Mouse (Mus musculus): ENCODE data around the gene Tmem190.

Tmem190 gene

GRCm38 (mm10) chr7:4811842-4812302, 29.1 kb downstream of the Tmem190 start:
- in situ Hi-C loops (cut with MboI, MseI), result loop anchor here (10.0 kb wide), 1 partner anchor 243 kb away; the partner anchor contains the start of gene Zfp580

DNA sequence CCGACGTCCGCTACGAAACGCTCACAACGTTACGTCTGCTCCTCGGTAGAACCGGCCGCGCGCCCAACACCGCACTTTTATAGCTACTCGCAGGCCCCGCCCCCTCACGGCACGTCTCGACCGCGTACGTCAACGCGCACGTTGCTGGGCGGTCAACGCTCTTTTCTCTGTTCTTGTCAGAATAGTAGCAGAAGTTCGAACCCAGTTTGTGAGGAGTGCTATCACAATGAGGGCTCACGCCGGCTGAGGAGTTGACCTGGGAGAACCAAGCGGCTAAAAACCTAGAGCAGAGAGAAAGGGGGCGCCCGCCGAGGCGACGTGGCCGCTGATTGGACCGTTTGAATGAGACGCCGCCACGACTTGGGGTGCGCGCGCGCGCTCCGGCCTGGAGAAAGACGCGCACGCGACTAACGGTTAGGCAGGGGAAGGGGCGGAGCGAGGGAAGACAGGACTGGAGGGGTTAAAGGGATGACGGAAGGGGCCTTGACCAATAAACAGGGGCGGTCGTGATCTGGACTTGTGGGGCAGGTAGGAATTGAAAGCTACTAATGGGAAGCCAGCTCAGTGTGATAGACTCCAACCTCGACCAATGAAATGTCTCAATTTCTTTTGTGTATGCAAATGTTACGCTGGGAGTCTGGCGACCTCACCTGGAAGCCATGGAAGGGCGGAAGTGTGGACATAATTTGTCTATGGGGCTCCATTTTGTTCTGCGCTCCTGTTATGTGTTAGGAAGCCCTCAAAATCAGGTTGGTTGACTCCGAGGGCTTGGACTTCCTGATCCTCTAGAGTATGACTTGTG, 29.8 kb downstream of the Tmem190 start, which contains the start of gene Ube2s:
TSS of gene Ube2s (minus strand) at position 288 of the 802 bp plus-strand sequence.
- in situ Hi-C loops (cut with MboI, MseI), result loop anchor here (10.0 kb wide), 1 partner anchor 242 kb away; the partner anchor contains the start of gene Zfp580

- in situ Hi-C loops (cut with MboI, MseI), result loop anchor here (10.0 kb wide), 1 partner anchor 242 kb away; the partner anchor contains the start of gene Zfp580
Observed at GRCm38 (mm10) chr7:4813105-4813791, 30.5 kb downstream of the Tmem190 start.

GRCm38 (mm10) chr7:4816559-4816958, 33.8 kb downstream of the Tmem190 start:
- in situ Hi-C loops (cut with MboI, MseI), result loop anchor here (10.0 kb wide), 1 partner anchor 238 kb away; the partner anchor contains the start of gene Zfp580

DNA sequence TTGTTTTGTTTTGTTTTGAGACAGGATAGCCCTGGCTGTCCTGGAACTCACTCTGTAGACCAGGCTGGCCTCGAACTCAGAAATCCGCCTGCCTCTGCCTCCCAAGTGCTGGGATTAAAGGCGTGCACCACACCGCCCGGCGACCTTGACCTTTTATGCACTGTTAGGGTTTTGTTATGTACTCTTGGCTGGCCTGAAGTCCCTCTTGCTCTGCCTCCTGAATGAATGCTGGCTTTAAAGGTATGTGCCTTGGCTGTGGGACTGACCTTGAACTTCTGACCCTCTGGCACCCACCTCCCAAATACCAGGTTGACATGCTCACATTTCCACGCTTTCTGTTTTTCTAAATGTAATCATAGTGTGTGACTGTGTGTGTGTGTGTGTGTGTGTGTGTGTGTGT, 38.2 kb downstream of the Tmem190 start:
- in situ Hi-C loops (cut with MboI, MseI), result loop anchor here (5.0 kb wide), 1 partner anchor 76 kb away; no protein-coding TSS in a partner anchor

- in situ Hi-C loops (cut with MboI, MseI), result loop anchor here (5.0 kb wide), 1 partner anchor 76 kb away; no protein-coding TSS in a partner anchor
Observed at GRCm38 (mm10) chr7:4821690-4822089, 39.0 kb downstream of the Tmem190 start.

DNA sequence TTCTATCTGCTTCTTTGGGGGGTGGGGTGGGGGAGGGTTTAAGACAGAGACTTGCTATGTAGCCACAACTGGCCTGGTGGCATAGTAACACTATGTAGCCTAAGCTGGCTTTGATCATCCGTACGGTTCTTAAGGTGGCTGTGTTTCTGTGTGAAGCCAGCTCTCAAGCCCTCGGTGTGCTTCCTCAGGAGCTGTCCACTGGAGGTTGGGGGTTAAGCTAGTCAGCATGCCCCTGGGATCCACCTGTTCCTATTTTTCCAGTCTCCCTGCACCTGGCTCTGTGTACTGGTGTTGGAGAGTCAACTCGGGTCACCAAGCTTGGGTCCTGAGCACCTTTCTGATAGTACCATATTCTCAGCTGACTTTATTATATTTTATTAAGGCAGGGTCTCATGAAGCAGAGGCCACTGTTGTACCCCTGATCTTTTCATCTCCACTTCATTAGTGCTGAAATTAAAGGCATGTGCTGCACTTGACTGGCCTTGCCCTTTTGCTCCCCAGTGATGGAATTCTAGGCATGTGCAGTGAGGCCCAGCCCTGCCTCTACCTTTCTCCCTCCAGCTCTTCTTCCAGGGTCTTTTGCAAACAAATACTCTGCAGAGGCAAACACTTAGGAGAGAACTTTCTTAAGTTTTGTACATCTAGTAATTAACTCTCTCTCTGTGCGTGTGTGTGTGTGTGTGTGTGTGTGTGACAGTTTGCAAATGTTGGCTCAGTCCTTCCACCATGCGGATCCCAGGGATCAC, 39.6 kb downstream of the Tmem190 start:
- in situ Hi-C loops (cut with MboI, MseI), result loop anchor here (5.0 kb wide), 1 partner anchor 75 kb away; no protein-coding TSS in a partner anchor

DNA sequence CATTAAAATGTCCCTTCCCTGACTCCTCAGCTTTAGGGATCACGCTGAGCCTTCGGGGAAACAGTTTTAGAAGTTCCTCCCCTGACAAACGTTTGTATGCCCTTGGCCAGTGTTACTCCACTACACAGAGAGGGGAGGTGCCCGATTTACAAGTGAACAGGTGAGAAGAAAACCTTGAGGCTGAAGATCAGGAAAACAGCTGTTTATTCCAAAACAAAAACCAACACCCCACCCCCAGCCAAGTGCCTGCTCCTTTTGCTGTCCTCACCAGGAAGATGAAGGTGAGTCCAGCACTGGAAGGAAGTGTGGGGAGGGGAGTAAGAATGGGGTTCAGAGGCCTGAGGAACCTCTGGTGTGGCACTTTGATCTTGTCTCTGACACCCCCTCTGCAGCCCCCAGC, 42.6 kb downstream of the Tmem190 start:
- in situ Hi-C loops (cut with MboI, MseI), result no loop called here

- in situ Hi-C loops (cut with MboI, MseI), result no loop called here
Observed at GRCm38 (mm10) chr7:4830476-4830875, 47.7 kb downstream of the Tmem190 start.

All from T-helper 1 cell (primary cell).